Mouse (Mus musculus) cerebellum, adult 2 months (tissue): ENCODE results near the gene Slamf9. TPM values are rescaled to one million over a fixed set of nuclear protein-coding genes. Genes with fewer than 3 reads are reported as not detected.

ENCODE experiments used
- DNase-seq, 2 experiments: peaks; one replicate each; pipeline ENCODE4 v3.0.0; 2021
- H3K27ac ChIP-seq: fragments of 200-500 bp; 2 replicates; pipeline ENCODE4 v1.5.1; 2012; ENCODE audit warnings: low read length, control low read depth, inconsistent platforms; ENCODE audit not compliant: insufficient read depth
- H3K27me3 ChIP-seq: fragments of 200-500 bp; 2 replicates; pipeline ENCODE4 v1.6.1; 2012; ENCODE audit warnings: inconsistent platforms, mild to moderate bottlenecking, low read length, moderate library complexity; ENCODE audit not compliant: control insufficient read depth, insufficient read depth
- H3K4me1 ChIP-seq: fragments of 200-500 bp; 2 replicates; pipeline ENCODE4 v1.6.1; 2011; ENCODE audit warnings: low read length; ENCODE audit not compliant: control insufficient read depth, insufficient read depth
- H3K4me3 ChIP-seq: fragments of 200-500 bp; replicated peaks from 2 replicates; pipeline ENCODE3; 2011; ENCODE audit warnings: mild to moderate bottlenecking, low read depth, low read length, control low read depth; ENCODE audit not compliant: insufficient read depth
- CTCF ChIP-seq: fragments of 200-500 bp; IDR thresholded peaks from 2 replicates; pipeline ENCODE4 v1.5.1; 2011; ENCODE audit warnings: low read depth, mild to moderate bottlenecking, control low read depth, low read length, moderate library complexity, borderline replicate concordance; ENCODE audit not compliant: insufficient read depth
- POLR2A ChIP-seq: fragments of 200-500 bp; IDR thresholded peaks from 2 replicates; pipeline ENCODE4 v1.6.1; 2011; ENCODE audit warnings: low read length, control low read depth, borderline replicate concordance; ENCODE audit not compliant: insufficient read depth
- WGBS: fragments of 180-500 bp; shearing (Covaris S2); methylation state at CpG from one replicate; pipeline ENCODE4 v1.1.7; 2018; 5-methylcytosine and 5-hydroxymethylcytosine counted together
- polyA plus RNA-seq: library from polyadenylated mRNA; depleted of rRNA; stranded (reverse); fragments of >200 nt; gene quantifications from 2 replicates; pipeline ENCODE4 v1.2.3, GENCODE M21; 2012

The Slamf9 gene
- polyA plus RNA-seq, 1 experiment: 0.87 TPM

DNA sequence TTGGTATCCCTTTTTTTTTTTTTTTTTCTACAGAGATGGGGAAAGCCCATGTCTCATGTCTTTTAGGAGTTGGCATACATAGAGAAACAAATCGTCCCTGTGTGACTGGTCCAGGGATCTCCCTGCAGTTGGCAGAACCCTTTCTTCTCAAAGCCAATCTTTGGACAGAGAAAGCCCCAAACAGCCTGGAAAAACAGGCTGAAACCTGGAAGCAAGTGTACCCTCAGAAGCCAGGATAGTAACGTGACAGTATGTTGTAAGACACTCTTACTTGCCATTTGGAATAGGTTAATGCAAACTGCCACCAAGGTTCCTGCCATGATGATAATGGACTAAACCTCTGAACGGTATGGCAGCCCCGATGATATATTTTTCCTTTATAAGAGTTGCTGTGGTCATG, 5.2 kb downstream of the Slamf9 start:
- 60% methylated on average over 4 of the region's 4 CpGs for WGBS
- H3K4me3 ChIP-seq: no peak overlapping the region
- no peaks in the 10 kb centered on the region for H3K4me1 ChIP-seq
- TF ChIP-seq POLR2A: no peak
- no peak for TF ChIP-seq CTCF
- DNase-seq: no peak
- no peak overlapping the region for H3K27ac ChIP-seq
- no peaks in the 10 kb centered on the region for H3K27me3 ChIP-seq

DNA sequence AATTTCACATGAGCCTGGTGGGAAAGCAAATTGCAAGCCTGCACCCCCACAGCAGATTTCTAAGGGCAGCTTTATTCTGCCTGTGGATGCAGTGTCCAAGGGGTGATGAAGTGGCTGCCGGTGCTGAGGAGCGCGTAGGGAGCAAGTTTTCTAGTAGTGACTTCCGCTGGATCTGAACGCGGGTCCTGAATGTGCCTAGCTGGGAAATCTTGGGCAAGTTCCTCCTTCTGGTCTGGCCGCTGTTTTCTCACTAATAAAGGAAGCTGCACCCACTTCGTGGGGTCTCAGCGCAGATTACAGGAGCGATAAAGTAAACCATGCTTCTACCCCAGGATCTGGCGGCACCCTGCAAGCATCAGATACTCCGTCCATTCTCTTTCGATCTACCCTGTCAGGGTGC, 6.0 kb downstream of the Slamf9 start:
- Histone ChIP-seq H3K27me3 (no peaks in the 10 kb centered on the region), H3K27ac (no peak overlapping the region), H3K4me1 (no peaks in the 10 kb centered on the region), H3K4me3 (no peak overlapping the region)
- DNase-seq: no peak
- TF ChIP-seq CTCF: no peak
- no peak for TF ChIP-seq POLR2A
- WGBS: 35% methylated on average over 13 of the region's 13 CpGs

DNA sequence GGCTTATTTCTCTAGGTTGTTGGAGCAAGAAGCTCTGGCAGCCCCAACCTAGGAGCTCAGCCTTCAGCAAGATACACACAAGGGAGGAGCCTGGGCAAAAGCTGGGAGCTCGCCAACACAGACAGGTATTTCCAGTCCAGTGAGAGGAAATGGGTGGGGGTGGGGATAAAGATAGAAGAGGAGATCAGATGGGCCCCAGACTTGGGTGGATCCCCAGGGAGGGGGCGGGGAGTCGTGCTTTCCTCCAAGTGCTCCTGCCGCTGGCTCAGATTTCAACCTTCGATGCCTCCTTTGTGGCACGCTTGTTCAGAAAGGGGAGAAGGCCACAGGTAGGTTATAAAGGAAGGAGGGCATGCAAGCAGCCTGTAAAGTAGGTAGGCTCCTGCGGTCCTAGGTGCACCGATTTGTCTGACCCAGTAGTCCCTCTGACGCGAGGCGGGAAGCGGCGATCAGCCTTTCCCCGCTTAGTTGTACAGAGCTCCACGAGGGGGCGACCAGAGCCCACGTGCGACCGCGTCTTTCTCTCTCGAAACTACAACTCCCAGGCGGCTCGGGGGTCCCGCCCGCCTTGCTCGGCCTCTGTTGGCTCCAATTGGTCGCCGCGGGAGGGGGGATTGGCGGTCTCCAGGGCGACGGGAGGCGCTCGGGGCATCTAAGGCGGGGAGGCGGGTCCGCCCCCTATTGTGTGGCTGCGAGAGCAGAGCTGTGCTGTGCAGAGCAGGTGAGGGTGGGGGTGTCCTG, 6.6 kb downstream of the Slamf9 start, which contains the start of gene Igsf9:
Igsf9 (plus strand) TSS at position 249 of the 741 bp plus-strand sequence.
- no peaks in the 10 kb centered on the region for H3K27me3 ChIP-seq
- H3K4me1 ChIP-seq: no peaks in the 10 kb centered on the region
- no peak for TF ChIP-seq CTCF
- TF ChIP-seq POLR2A: no peak
- no peak within 1 kb of the TSS for H3K27ac ChIP-seq
- 1% methylated on average over 38 of the region's 38 CpGs for WGBS
- peak; percentile 81 to 84 for DNase-seq
- peak within 1 kb of the TSS; percentile 59 for H3K4me3 ChIP-seq

DNA sequence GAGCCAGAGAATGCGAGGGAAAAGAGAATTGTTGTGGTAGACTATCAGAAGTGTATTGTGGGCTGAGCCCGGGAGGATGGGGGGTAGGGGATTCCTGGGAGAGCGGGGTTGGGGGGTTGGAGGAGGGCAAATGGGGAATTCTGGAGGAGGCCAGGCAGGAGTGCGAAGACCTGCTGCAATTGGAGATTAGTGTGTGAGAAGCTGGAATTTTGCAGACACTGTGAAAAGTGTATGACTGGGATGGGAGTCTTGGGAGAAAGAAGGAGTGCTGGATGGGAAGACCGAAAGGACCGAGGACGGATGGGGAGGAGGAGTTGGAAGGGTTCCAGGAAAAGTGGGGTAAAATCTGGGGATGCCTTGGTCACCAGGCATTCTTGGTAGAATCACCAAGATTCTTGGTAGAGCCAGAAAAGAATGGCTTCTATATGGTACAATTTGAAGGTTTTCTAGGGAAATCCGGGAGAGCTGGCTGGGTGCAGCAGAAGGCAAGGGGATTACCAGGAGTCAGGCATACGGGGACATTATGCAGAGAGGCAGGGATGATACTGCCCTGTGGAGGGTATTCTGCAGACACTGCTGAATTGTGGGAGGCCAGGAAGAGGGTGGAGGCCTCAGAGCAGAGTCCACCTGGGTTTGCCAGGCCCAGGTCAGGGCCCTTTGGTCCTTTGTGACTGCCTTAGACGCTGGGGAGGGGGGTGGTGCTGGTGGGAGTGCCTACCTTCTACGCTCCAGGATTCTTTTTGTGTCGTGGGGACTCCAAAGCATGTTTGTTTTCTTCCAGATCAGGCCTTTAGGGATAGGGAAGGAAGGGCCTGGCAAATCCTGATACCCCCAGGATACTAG, 7.6 kb downstream of the Slamf9 start:
- no peaks in the 10 kb centered on the region for H3K27me3 ChIP-seq
- DNase-seq: no peak
- no peak overlapping the region for H3K27ac ChIP-seq
- no peak for TF ChIP-seq POLR2A
- no peak for TF ChIP-seq CTCF
- no peaks in the 10 kb centered on the region for H3K4me1 ChIP-seq
- no peak overlapping the region for H3K4me3 ChIP-seq
- WGBS: 23% methylated on average over 12 of the region's 12 CpGs

DNA sequence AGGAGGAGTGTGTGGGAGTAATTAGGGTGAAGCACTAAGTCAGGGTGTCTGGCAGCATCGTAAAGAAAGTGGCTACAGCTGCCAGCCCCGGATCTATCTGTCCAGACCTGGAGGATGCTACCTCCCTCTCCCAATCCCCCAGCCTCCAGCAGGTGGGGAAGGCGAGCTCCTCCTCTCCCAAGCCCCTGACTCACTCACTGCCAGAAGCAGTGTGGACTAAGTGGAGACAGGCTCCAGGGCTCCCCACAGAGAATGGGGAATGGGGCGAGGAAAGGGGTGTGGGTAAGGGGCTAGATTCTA, 8.2 kb downstream of the Slamf9 start:
- Histone ChIP-seq H3K27ac (no peak overlapping the region), H3K4me1 (no peaks in the 10 kb centered on the region), H3K4me3 (no peak overlapping the region), H3K27me3 (no peaks in the 10 kb centered on the region)
- 50% methylated on average over 4 of the region's 4 CpGs for WGBS
- TF ChIP-seq POLR2A (no peak), CTCF (no peak)
- no peak for DNase-seq

DNA sequence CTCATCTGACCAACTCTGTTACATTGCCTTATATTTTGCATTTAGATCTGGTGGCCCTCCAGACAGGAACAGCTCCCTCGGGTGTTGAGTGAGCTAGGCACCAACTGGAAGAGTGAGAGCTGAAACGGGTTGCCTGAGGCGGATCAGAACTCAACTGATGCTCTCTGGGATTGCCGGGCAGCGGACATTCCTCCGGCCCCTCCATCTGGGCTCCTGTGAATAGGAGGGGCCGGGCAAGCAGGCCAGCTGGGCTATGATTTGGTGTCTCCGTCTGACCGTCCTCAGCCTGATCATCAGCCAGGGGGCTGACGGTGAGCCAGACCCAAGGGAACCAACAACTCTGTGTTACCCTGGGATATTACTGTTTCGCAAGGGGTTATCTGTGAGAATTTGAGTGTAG, 9.1 kb downstream of the Slamf9 start:
- TF ChIP-seq CTCF (no peak), POLR2A (no peak)
- H3K4me1 ChIP-seq: no peaks in the 10 kb centered on the region

DNA sequence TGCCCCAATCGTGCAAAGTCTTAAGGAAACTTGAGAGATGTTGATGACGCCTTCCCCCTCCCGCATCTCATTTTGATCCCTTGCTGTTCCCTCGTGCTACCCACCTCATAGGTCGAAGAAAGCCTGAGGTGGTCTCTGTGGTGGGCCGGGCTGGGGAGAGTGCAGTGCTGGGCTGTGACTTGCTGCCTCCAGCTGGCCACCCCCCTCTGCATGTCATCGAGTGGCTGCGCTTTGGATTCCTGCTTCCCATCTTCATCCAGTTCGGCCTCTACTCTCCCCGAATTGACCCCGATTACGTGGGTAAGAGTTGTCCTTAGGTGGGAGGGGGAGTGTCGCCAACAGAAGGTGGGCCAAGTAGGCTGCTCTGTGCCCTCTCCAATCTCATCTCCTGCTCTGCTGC, 9.5 kb downstream of the Slamf9 start:
- H3K27ac ChIP-seq: no peak overlapping the region
- TF ChIP-seq POLR2A (no peak), CTCF (no peak)
- H3K4me3 ChIP-seq: no peak overlapping the region
- no peaks in the 10 kb centered on the region for H3K4me1 ChIP-seq
- no peaks in the 10 kb centered on the region for H3K27me3 ChIP-seq
- no peak for DNase-seq
- 49% methylated on average over 13 of the region's 13 CpGs for WGBS

More for the DNA sequence above, 9.1 kb downstream of the Slamf9 start:
- no peaks in the 10 kb centered on the region for H3K27me3 ChIP-seq
- no peak overlapping the region for H3K4me3 ChIP-seq
- DNase-seq: no peak
- H3K27ac ChIP-seq: no peak overlapping the region
- WGBS: 44% methylated on average over 11 of the region's 11 CpGs

DNA sequence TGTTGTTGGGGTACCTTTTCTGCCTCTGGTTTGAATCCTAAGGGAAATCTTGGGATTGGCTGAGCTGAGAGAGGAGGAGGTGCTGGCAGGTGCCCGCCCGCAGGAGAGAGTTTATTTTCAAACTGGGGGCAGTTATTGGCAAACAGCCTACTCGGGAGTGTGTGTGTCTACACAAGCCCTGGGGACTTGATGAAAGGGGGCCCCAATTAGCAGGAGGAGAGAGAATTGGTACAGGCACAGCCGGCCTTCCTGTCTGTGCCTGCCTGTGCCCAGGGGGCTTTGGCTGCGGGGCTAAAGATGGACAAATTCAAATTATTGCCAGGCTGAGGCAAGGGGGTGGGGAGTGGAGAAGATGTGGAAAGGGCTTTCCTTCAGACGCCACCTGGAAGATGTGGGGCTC, 10.7 kb downstream of the Slamf9 start:
- DNase-seq: no peak
- no peak overlapping the region for H3K27ac ChIP-seq
- 30% methylated on average over 6 of the region's 6 CpGs for WGBS
- no peaks in the 10 kb centered on the region for H3K4me1 ChIP-seq
- H3K27me3 ChIP-seq: no peaks in the 10 kb centered on the region
- TF ChIP-seq POLR2A: no peak
- no peak for TF ChIP-seq CTCF
- H3K4me3 ChIP-seq: no peak overlapping the region
